In the genomic region with DNA sequence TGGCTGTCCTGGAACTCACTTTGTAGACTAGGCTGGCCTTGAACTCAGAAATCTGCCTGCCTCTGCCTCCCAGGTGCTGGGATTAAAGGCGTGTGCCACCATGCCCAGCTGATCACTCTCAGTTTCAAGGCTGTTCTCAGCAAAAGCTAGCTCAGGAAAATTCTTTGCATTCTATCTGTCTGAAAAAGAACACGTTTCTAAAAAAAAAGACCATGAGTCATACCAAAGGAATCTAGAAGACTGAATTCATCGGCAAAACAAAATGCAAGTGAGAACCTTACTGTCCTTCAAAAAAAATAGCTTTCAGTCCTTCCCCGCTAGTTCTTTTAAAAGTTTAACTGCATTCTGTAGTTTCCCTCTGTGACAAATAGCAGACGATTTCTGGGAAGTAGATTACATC, we compare ENCODE assay signal across 10 mouse cellular contexts.
"Had no signal": no experiment of that assay in that cellular context is flagged by ENCODE, and none has a peak within 500 bp of the region (broad histone marks: within the 10 kb centered on the region; RNA-seq: fewer than 3 reads in every experiment).

No protein-coding gene starts in this region.

- H3K36me3 ChIP-seq: limb, embryonic 12.5 days; liver, embryonic 13.5 days; midbrain, embryonic 13.5 days had no signal

- H3K9me3 ChIP-seq: limb, embryonic 12.5 days; liver, embryonic 13.5 days; midbrain, embryonic 13.5 days had no signal

- H3K27me3 ChIP-seq: limb, embryonic 12.5 days; liver, embryonic 13.5 days; midbrain, embryonic 13.5 days had no signal

- H3K4me2 ChIP-seq: limb, embryonic 12.5 days; liver, embryonic 13.5 days; midbrain, embryonic 13.5 days had no signal

- H3K9ac ChIP-seq: limb, embryonic 12.5 days; liver, embryonic 13.5 days; liver, postnatal 0 days; midbrain, embryonic 13.5 days had no signal

- ATAC-seq: liver, postnatal 0 days; midbrain, embryonic 13.5 days had no signal

- H3K4me3 ChIP-seq: limb, embryonic 12.5 days; liver, embryonic 13.5 days; midbrain, embryonic 13.5 days had no signal

- DNase-seq: kidney, adult 2 months; kidney, postnatal 25 days; liver; liver, embryonic 13.5 days; liver, postnatal 0 days; thymus, adult 18-20 months; thymus, postnatal 14 days had no signal

- H3K27ac ChIP-seq: limb, embryonic 12.5 days; liver, embryonic 13.5 days; midbrain, embryonic 13.5 days; stomach, postnatal 0 days had no signal

- H3K4me1 ChIP-seq: limb, embryonic 12.5 days; liver, embryonic 13.5 days; midbrain, embryonic 13.5 days had no signal
